Mouse (Mus musculus) limb, embryonic 13.5 days (tissue): ENCODE measurements around the gene Hbq1a. TPM values are rescaled to one million over a fixed set of nuclear protein-coding genes. Genes with fewer than 3 reads are reported as not detected.

Experiments used
- ATAC-seq: fragments of 200-750 bp; cut with Nextera tagmentation; 2 replicates; pipeline ENCODE4 v1.8.0; 2017; ENCODE audit warnings: low read depth, moderate number of reproducible peaks, moderate TSS enrichment; ENCODE audit not compliant: low FRiP score
- H3K27ac ChIP-seq: fragments of 300-500 bp; sonication (generic); 2 replicates; pipeline ENCODE4 v1.5.1; 2015; ENCODE audit warnings: inconsistent platforms, mild to moderate bottlenecking, moderate library complexity
- H3K27me3 ChIP-seq: fragments of 300-500 bp; sonication (generic); 2 replicates; pipeline ENCODE4 v1.6.1; 2015; ENCODE audit warnings: mild to moderate bottlenecking, inconsistent platforms
- H3K36me3 ChIP-seq: fragments of 300-500 bp; sonication (generic); 2 replicates; pipeline ENCODE4 v1.6.1; 2015; ENCODE audit warnings: inconsistent platforms, mild to moderate bottlenecking, moderate library complexity
- H3K4me1 ChIP-seq: fragments of 300-500 bp; sonication (generic); 2 replicates; pipeline ENCODE4 v1.6.1; 2015; ENCODE audit warnings: inconsistent platforms
- H3K4me2 ChIP-seq: fragments of 300-500 bp; sonication (generic); replicated peaks from 2 replicates; pipeline ENCODE4 v1.6.1; 2015; ENCODE audit warnings: inconsistent platforms, mild to moderate bottlenecking, moderate library complexity
- H3K4me3 ChIP-seq: fragments of 300-500 bp; sonication (generic); 2 replicates; pipeline ENCODE4 v1.5.1; 2015; ENCODE audit warnings: moderate library complexity, mild to moderate bottlenecking, inconsistent platforms
- H3K9ac ChIP-seq: fragments of 300-500 bp; sonication (generic); 2 replicates; pipeline ENCODE4 v1.6.1; 2015; ENCODE audit warnings: mild to moderate bottlenecking, inconsistent platforms
- H3K9me3 ChIP-seq: fragments of 300-500 bp; sonication (generic); 2 replicates; pipeline ENCODE4 v1.6.1; 2016; ENCODE audit warnings: inconsistent platforms
- WGBS: fragments of 180-500 bp; shearing (Covaris S2); methylation state at CpG from one replicate; pipeline ENCODE4 v1.1.7; 2015; 5-methylcytosine and 5-hydroxymethylcytosine counted together
- polyA plus RNA-seq: library from polyadenylated mRNA; unstranded; fragments of >200 nt; fragmentation: Nextera tagmentation; extraction: Ambion mirVana; gene quantifications from 2 replicates; pipeline ENCODE4 v1.2.1, GENCODE M21; 2015

The Hbq1a gene
- polyA plus RNA-seq, 1 experiment from 2014 or later: 0.39 TPM

DNA sequence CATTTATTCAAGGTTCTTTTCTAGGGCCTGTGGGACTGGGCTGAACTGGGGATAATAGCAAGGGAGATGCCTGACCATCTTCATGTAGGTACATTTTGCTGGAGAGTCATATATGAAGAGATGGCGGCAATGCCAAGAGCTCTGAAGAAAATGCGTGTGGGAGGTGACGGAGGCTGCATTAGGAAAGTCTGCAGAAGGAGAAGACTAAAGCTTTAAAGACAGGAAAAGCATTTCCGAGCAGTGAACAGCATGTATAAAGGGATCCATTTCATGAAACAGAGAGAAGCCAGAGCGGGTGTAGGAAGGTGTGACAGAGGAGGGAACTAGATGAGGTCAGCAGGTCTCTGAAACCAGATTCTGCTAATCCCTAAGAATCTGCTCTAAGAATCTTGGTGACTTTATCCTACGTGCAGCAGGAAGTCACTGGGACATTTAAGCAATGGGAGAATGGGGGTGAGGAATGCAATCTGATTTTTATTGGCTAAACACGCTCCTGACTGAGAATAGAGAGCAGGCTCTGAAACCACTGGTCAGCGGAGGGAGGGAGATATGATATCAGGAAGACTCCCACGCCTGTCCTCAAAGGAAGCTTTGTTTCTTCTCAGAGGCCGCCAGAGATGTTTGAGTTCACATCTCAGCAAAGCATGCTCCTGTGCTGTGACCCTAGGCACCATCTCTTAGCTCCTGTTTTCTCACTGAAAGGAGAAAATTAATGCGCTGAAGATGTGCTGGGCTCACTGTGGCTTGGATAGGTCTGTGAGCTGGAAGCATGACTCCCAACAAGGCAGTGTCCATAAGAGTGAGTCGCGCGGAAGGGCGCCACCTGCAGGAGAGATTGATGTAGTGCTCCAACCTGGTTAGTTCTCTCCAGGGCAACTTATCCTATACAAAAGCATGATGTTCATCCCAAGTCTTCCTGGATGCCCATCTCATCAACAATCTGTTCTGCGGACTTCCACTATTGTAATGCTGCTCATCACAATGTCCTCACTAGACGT lies 40.9 kb downstream of the Hbq1a start:
- Histone ChIP-seq H3K27ac (no peak overlapping the region), H3K4me2 (no peak overlapping the region), H3K4me1 (peaks cover 6% of the 10 kb centered on the region; the same call in 1 of the 2 replicates), H3K36me3 (no peaks in the 10 kb centered on the region), H3K9ac (no peak overlapping the region), H3K9me3 (no peaks in the 10 kb centered on the region), H3K27me3 (no peaks in the 10 kb centered on the region), H3K4me3 (no peak overlapping the region)
- WGBS: 36% methylated on average over 17 of the region's 17 CpGs
- peak; percentile 64; the same call in 1 of the 2 replicates for ATAC-seq

DNA sequence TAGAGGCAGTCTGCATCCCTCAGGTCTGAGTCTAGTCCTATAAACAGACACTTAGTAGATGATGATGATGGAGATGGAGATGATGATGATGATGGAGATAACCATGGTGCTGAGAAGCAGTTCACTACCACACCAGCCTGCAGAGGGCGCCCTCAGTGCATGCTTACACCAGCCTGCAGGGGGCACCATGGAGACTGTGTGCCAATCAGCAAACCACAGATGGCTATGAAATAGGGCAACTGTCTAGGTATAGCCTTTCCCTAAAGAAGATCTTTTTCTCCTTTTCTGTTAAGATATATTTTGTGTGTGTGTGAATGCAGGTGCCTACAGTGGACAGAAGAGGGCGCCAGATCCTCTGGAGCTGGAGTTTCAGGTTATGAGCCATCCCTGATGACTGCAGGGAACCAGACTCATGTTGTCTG lies 42.9 kb downstream of the Hbq1a start:
- Histone ChIP-seq H3K27ac (no peak overlapping the region), H3K9me3 (no peaks in the 10 kb centered on the region), H3K27me3 (no peaks in the 10 kb centered on the region), H3K4me1 (peaks cover 17% of the 10 kb centered on the region), H3K4me3 (no peak overlapping the region), H3K4me2 (no peak overlapping the region), H3K9ac (no peak overlapping the region), H3K36me3 (no peaks in the 10 kb centered on the region)
- no peak for ATAC-seq
- WGBS: 9% methylated on average over 2 of the region's 2 CpGs

DNA sequence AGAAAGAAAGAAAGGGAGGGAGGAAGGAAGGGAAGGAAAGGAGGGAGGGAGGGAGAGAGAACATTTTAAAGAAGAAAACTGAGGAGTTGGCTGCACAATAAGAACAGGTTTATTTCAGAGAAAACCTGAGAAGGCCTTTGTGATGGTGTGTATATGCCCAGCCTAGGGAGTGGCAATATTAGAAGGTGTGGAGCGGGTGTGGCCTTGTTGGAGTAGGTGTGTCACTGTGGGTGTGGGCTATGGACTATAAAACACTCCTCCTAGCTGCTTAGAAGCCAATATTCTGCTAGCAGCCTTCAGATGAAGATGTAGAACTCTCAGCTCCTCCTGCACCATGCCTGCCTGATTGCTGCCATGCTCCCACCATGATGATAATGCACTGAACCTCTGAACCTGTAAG lies 43.5 kb downstream of the Hbq1a start:
- no peaks in the 10 kb centered on the region for H3K9me3 ChIP-seq
- ATAC-seq: no peak
- H3K4me1 ChIP-seq: peaks cover 18% of the 10 kb centered on the region
- no peak overlapping the region for H3K27ac ChIP-seq
- H3K4me2 ChIP-seq: no peak overlapping the region
- H3K4me3 ChIP-seq: no peak overlapping the region
- H3K36me3 ChIP-seq: no peaks in the 10 kb centered on the region
- no peaks in the 10 kb centered on the region for H3K27me3 ChIP-seq
- 100% methylated on average over 1 of the region's 1 CpGs for WGBS
- no peak overlapping the region for H3K9ac ChIP-seq

DNA sequence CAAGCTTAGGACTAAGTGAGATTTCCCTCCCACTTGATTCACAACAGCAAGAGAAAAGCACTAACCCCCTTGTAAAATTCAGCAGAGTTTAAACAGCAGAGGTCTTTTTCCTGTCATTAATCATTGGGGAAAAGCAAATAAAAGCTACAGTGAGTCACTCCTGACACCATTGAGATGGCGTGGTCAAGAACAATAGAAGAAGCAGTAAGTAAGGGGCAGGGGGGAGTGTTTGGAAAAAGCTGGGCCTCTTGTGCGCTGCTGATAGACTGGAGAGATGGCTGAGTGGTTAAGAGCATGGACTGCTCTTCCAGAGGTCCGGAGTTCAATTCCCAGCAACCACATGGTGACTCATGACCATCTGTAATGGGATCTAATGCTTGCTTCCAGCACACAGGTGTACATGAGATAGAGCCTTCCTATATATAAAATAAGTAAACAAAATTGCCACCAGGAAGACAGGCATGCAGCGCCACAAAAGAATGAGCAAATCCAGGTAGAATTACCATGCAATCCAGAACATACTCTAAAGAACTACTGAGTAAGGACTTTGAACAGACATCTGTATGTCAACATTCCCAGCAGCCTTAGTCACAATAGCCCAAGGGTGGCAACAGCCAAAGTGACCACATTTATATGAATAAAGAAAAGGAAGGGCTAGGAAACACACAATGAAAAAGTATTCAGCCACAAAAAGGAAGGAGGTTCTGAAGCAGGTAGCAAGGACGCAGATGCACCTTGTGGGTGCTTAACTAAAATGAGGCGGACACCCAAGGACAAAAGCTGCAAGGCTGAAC lies 45.8 kb downstream of the Hbq1a start:
- H3K4me3 ChIP-seq: no peak overlapping the region
- H3K9me3 ChIP-seq: no peaks in the 10 kb centered on the region
- no peak overlapping the region for H3K27ac ChIP-seq
- WGBS: 77% methylated on average over 6 of the region's 6 CpGs
- H3K4me2 ChIP-seq: no peak overlapping the region
- H3K27me3 ChIP-seq: no peaks in the 10 kb centered on the region
- H3K9ac ChIP-seq: no peak overlapping the region
- peaks cover 38% of the 10 kb centered on the region for H3K4me1 ChIP-seq
- no peak for ATAC-seq
- H3K36me3 ChIP-seq: peaks cover 4% of the 10 kb centered on the region

DNA sequence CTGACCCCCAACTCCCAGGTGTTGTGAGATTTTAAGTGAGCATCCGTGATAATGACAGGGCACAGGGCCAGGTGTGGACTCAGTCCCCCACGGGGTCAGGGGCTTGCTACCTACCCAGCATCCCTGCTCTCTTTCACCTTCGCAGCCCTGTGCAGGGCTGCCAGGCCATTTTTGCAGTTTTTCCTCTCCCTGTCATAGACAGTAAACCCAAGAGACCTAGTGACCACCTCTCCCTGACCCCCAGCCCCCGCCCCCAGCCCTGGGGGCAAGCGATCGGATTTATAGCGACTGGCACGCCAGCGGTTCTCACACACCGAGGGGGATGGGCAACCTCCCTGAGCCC lies 47.4 kb downstream of the Hbq1a start:
- H3K36me3 ChIP-seq: peaks cover 19% of the 10 kb centered on the region
- no peaks in the 10 kb centered on the region for H3K9me3 ChIP-seq
- peaks cover 37% of the 10 kb centered on the region for H3K4me1 ChIP-seq
- peak overlapping the region; percentile 87 for H3K27ac ChIP-seq
- ATAC-seq: peak; percentile 22; the same call in 1 of the 2 replicates
- peak overlapping the region; percentile 95 for H3K4me2 ChIP-seq
- no peaks in the 10 kb centered on the region for H3K27me3 ChIP-seq
- H3K9ac ChIP-seq: peak overlapping the region; percentile 96
- 5% methylated on average over 10 of the region's 10 CpGs for WGBS
- peak overlapping the region; percentile 87 for H3K4me3 ChIP-seq

DNA sequence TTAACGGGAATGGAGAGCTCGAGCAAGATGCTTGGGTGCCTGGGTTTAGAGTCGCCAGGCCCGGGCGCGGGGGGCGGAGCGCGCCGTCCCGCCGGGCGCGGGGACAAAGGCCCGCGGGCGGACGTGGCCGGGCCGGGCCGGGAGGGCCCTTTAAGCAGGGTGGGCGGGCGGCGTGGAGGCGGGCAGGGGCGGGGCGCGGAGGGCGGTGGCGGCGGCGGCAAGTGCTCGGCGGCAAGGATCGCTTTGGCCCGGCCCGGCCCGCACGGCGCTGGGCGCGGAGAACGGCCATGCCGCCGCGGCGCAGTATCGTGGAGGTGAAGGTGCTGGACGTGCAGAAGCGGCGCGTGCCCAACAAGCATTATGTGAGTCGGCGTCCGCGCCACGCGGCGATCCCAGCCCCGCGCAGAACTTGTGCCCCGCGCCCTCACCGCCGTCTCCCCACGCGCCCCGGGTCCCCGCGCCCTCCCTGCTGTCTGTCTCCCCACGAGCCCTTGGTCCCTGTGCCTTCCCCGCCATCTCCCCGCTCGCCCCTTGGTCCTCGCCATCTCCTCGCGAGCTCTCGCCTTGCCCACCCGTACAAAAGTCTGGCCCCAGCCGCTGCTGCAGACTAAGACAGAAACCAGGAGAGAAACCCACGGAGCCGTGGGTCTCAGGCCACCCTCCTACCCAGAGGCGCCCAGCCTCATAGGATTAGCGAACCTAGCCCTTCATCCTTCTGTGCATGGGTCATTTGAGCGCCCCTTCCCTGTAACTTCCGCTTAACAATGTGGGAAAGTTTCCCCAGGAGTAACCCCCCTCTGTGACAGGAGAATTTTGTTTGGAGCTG lies 48.0 kb downstream of the Hbq1a start, which contains the start of gene Sh3pxd2b:
Sh3pxd2b (plus strand) TSS at position 214 of the 826 bp plus-strand sequence.
- Histone ChIP-seq H3K27ac (peak within 1 kb of the TSS; percentile 87), H3K9me3 (no peaks in the 10 kb centered on the region), H3K36me3 (peaks cover 25% of the 10 kb centered on the region), H3K4me3 (peak within 1 kb of the TSS; percentile 87), H3K4me1 (peaks cover 37% of the 10 kb centered on the region), H3K27me3 (no peaks in the 10 kb centered on the region), H3K4me2 (peak within 1 kb of the TSS; percentile 95), H3K9ac (peak within 1 kb of the TSS; percentile 96)
- under 1% methylated on average over 50 of the region's 86 CpGs for WGBS
- peak; percentile 75 for ATAC-seq

DNA sequence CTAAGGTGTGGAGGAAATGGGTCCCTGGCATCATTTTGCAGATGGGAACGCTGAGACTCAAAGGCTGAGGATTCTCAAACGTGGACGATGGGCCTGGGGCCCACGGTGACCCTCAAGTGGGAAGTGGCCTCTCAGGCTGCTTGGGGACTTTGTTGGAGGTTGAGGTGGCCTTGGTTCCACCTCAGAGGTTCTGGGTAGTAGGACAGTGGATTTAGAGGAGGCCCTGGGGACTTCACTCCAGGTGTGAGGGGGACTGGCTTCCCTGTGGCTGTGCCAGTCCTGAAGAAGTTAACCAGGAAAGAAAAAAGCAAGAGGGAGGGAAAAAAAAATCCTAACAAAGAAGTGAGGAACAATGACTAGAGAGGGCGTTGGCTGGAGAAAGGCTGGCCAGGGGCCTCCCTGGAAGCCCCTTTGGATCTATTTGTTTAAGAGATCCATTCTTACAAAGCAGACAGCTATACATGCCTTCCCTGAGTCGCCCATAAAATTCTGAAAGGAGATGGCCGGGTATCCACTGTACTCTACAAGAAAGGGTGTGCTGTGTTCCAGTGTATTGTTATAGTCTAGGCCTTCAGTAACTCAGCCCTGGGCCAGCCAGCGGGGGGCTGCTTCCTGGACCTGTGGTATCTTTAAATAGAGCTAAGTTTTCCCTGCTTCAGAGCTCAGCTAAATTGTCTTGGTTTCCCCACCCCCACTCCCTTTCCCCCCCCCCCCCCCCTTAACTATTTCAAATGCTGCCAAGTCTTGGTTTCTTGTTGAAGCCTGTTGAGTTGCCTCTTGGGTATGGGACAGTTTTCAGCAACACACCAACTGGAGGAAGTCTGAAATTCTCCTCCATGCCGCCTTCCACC lies 48.8 kb downstream of the Hbq1a start:
- Histone ChIP-seq H3K36me3 (peaks cover 34% of the 10 kb centered on the region), H3K4me2 (peak overlapping the region; percentile 95), H3K27me3 (no peaks in the 10 kb centered on the region), H3K27ac (peak overlapping the region; percentile 87), H3K4me1 (peaks cover 37% of the 10 kb centered on the region), H3K9ac (peak overlapping the region; percentile 96), H3K4me3 (peak overlapping the region; percentile 87), H3K9me3 (no peaks in the 10 kb centered on the region)
- ATAC-seq: no peak
- WGBS: 15% methylated on average over 9 of the region's 9 CpGs

DNA sequence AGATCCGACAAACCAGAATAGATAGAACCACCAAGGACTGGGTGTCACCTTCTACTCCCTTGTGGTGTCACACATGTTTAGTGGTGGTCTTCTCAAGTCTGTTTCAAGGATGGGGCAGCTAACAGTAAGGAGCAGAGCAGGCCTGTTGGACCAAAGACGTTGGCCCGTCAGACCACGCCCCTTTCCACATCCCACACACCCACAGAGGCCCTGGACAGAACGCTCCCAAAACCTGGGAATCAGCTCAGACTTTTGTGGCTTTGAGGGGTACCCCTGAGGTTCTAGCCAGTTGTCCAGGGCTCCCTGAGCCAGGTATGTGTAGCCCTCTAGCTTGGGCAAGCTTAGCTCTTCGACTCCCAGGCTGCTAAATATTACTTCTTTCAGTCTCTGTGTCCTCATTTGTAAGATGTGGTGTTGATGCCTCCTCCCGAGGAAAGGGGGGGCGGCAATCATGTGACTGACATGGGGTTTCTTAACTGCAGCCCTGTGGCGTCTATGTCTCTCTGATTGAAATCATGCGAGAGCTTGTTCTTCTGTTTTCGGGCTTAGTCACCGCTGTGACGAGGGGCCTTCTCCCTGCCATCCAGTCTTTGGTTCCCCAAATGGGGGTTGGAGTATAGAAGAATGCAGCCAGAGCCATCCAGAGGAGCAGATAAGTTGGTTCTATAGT lies 49.5 kb downstream of the Hbq1a start:
- no peaks in the 10 kb centered on the region for H3K9me3 ChIP-seq
- no peak for ATAC-seq
- H3K4me1 ChIP-seq: peaks cover 42% of the 10 kb centered on the region
- H3K4me3 ChIP-seq: peak overlapping the region; percentile 87
- no peaks in the 10 kb centered on the region for H3K27me3 ChIP-seq
- H3K4me2 ChIP-seq: peak overlapping the region; percentile 95
- peaks cover 41% of the 10 kb centered on the region for H3K36me3 ChIP-seq
- H3K9ac ChIP-seq: peak overlapping the region; percentile 43
- H3K27ac ChIP-seq: peak overlapping the region; percentile 63; the same call in 1 of the 2 replicates
- WGBS: 56% methylated on average over 13 of the region's 13 CpGs
